Mouse (Mus musculus) gastrocnemius, postnatal 36 days (tissue): ENCODE measurements around the gene Flrt1. TPM values are rescaled to one million over a fixed set of nuclear protein-coding genes. Genes with fewer than 3 reads are reported as not detected.
"Not testable (repeated sequence)": the region's sequence is repeated elsewhere in the genome, so short reads cannot be mapped to it uniquely, and the experiment has no call there.

ENCODE experiments used
- DNase-seq, 2 experiments: peaks; one replicate each; pipeline ENCODE4 v3.0.0; 2022
- intact Hi-C: fragments of 180-260 bp; cut with DNase I; formaldehyde crosslinking; loops from one replicate; pipeline ENCODE4 v1.15.1; 2025
- total RNA-seq, 2 experiments: library from RNA; stranded (reverse); gene quantifications; 2 replicates each; pipeline ENCODE4 v1.2.3; 2021

The Flrt1 gene
- total RNA-seq, 2 experiments from 2014 or later: 0.36 to 0.49 TPM

DNA sequence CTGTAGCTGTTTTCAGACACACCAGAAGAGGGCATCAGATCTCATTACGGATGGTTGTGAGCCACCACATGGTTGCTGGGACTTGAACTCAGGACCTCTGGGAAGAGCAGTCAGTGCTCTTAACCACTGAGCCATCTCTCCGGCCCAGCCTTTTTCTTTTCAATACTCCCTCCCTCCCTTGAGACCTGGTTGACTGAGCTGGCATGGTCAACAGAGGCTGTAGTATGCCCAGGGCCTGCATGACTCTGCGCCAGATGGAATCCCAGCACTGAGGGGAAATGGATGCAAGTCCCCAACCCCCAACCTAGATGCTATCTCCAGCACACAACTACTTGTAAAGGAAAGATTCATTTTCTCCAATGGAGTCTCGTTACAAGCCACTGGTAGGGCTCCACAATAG, 52.1 kb downstream of the Flrt1 start:
- DNase-seq, intact Hi-C loops: not testable (repeated sequence)

DNA sequence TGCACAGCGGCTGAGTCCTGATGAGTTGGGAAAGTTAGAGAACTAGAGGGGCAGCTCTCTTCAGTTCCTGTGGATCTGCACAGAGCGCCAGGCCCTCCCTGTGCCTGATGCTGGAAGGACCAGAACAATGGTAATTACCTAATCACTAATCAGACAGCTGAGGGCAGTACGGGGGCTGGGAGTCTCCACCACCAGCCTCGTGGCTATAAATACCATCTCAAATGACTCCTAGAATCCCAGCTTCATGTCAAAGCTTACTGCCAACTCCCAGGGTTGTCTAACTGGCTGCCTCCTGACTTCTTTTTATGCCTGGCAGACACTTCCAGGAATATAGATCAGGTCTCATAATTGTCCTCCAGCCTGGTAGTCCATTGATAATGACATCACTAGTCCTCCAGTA, 60.8 kb downstream of the Flrt1 start:
- intact Hi-C loops: no loop called here
- no peak for DNase-seq

DNA sequence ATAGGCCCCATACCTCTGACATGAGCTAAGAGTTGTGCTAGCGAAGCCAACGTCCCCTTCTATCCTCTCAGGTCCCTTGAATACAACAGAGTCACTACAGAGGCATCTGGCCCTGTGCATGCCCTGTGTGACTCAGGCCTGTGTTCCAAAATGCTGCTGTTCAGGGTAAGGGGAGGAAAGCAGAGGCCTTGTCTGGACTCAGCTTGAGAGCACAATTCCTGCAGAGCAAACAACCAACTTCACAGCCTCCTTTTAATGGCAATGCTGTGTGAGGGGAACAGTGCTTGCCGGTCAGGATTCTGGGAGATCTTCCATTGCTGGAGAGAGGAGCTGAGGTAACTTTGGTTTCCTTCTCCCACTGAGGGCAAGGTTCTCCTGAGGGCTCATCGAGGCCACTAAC, 61.2 kb downstream of the Flrt1 start:
- intact Hi-C loops: no loop called here
- no peak for DNase-seq

Other genes with a start within 250 kb of the Flrt1 start
- under 1 TPM; 0.37 to 0.56 TPM for gene Ccdc88b, start 247.5 kb downstream of the Flrt1 start, total RNA-seq
- 10 to 100 TPM; 31.7 to 38.8 TPM for gene Trmt112, start 196.0 kb downstream of the Flrt1 start, total RNA-seq
- 100 to 1,000 TPM; 204 to 205 TPM for gene Prdx5, start 195.6 kb downstream of the Flrt1 start, total RNA-seq
- gene Esrra, start 183.9 kb downstream of the Flrt1 start, total RNA-seq: 10 to 100 TPM; 84.3 to 85.3 TPM
- gene Catsperz, start 180.3 kb downstream of the Flrt1 start, total RNA-seq: not detected
- gene Kcnk4, start 171.2 kb downstream of the Flrt1 start, total RNA-seq: not detected
- 10 to 100 TPM; 10.7 to 14.1 TPM for gene Bad, start 163.9 kb downstream of the Flrt1 start, total RNA-seq
- gene Gpr137, start 163.2 kb downstream of the Flrt1 start, total RNA-seq: 1 to 10 TPM; 9.4 to 9.7 TPM
- 100 to 1,000 TPM; 105 to 128 TPM for gene Ppp1r14b, start 130.8 kb downstream of the Flrt1 start, total RNA-seq
- 10 to 100 TPM in 1 of 2 experiments, 1 to 10 TPM in 1; 8.1 to 10.7 TPM for gene Plcb3, start 129.3 kb downstream of the Flrt1 start, total RNA-seq
- gene Fkbp2, start 125.2 kb downstream of the Flrt1 start, total RNA-seq: 10 to 100 TPM in 1 of 2 experiments, 1 to 10 TPM in 1; 7.5 to 11.6 TPM
- gene Vegfb, start 118.1 kb downstream of the Flrt1 start, total RNA-seq: 100 to 1,000 TPM; 140 to 153 TPM
- 10 to 100 TPM; 31.1 to 36.4 TPM for gene Dnajc4, start 113.2 kb downstream of the Flrt1 start, total RNA-seq
- 10 to 100 TPM; 11.4 to 16.5 TPM for gene Nudt22, start 109.6 kb downstream of the Flrt1 start, total RNA-seq
- gene Trpt1, start 109.6 kb downstream of the Flrt1 start, total RNA-seq: 10 to 100 TPM; 21.0 to 23.2 TPM
- gene Fermt3, start 86.3 kb downstream of the Flrt1 start, total RNA-seq: 1 to 10 TPM; 1.1 to 1.5 TPM
- 10 to 100 TPM; 80.7 to 91.9 TPM for gene Stip1, start 65.8 kb downstream of the Flrt1 start, total RNA-seq
- 100 to 1,000 TPM; 240 to 280 TPM for gene Macrod1, start 48.9 kb downstream of the Flrt1 start, total RNA-seq
- 10 to 100 TPM; 45.4 to 49.9 TPM for gene Otub1, start 100.6 kb upstream of the Flrt1 start, total RNA-seq
- 10 to 100 TPM; 80.2 to 87.0 TPM for gene Cox8a, start 111.9 kb upstream of the Flrt1 start, total RNA-seq
- 10 to 100 TPM in 1 of 2 experiments, 1 to 10 TPM in 1; 7.8 to 11.3 TPM for gene Naa40, start 135.5 kb upstream of the Flrt1 start, total RNA-seq
- 1 to 10 TPM; 1.8 to 2.1 TPM for gene Rcor2, start 161.6 kb upstream of the Flrt1 start, total RNA-seq
- 10 to 100 TPM; 28.9 to 33.5 TPM for gene Mark2, start 236.1 kb upstream of the Flrt1 start, total RNA-seq